Mouse (Mus musculus): ENCODE measurements around the gene Mov10l1. TPM values are rescaled to one million over a fixed set of nuclear protein-coding genes. Genes with fewer than 3 reads are reported as not detected.

Gene Mov10l1
- polyA plus RNA-seq, 1 experiment: not detected

- Histone ChIP-seq H3K79me3 (ENCODE audit: low read depth) (no peaks in the 10 kb centered on the region), H3K4me3 (ENCODE audit: insufficient read depth, poor library complexity, severe bottlenecking) (no peak overlapping the region), H3ac (ENCODE audit: control insufficient read depth, insufficient read length, low read depth) (no peak overlapping the region), H3K79me2 (ENCODE audit: control insufficient read depth, insufficient read depth) (no peaks in the 10 kb centered on the region), H3K27me3 (ENCODE audit: control insufficient read depth, insufficient read depth, insufficient read length) (peaks cover 61% of the 10 kb centered on the region), H3K36me3 (ENCODE audit: control insufficient read depth, insufficient read depth) (no peaks in the 10 kb centered on the region)
- TF ChIP-seq FOSL1 (IDR thresholded peaks at IDR 0.05; ENCODE audit: insufficient read depth, low read length, poor library complexity, severe bottlenecking) (no peak), USF1 (IDR thresholded peaks at IDR 0.05; ENCODE audit: low read depth) (no peak), MAX (IDR thresholded peaks at IDR 0.05) (no peak), CEBPB (IDR thresholded peaks at IDR 0.05; ENCODE audit: low read depth) (no peak), CTCF (IDR thresholded peaks at IDR 0.05; ENCODE audit: control insufficient read depth, insufficient read depth, insufficient read length) (no peak), MYOG (IDR thresholded peaks at IDR 0.05; ENCODE audit: control insufficient read depth, extremely low read depth, insufficient read length) (no peak), MYOD1 (IDR thresholded peaks at IDR 0.05; ENCODE audit: control insufficient read depth, insufficient read length, low read depth) (no peak)
These were observed 18.6 kb upstream of the Mov10l1 start for GRCm38 (mm10) chr15:88964070-88964578.

- Histone ChIP-seq H3K79me3 (ENCODE audit: low read depth) (no peaks in the 10 kb centered on the region), H3K79me2 (ENCODE audit: control insufficient read depth, insufficient read depth) (no peaks in the 10 kb centered on the region), H3K4me3 (ENCODE audit: insufficient read depth, poor library complexity, severe bottlenecking) (no peak overlapping the region), H3K27me3 (ENCODE audit: control insufficient read depth, insufficient read depth, insufficient read length) (peaks cover 48% of the 10 kb centered on the region), H3ac (ENCODE audit: control insufficient read depth, insufficient read length, low read depth) (no peak overlapping the region), H3K36me3 (ENCODE audit: control insufficient read depth, insufficient read depth) (no peaks in the 10 kb centered on the region)
- no peak for TF ChIP-seq MYOD1 (IDR thresholded peaks at IDR 0.05; ENCODE audit: control insufficient read depth, insufficient read length, low read depth)
- no peak for TF ChIP-seq MAX (IDR thresholded peaks at IDR 0.05)
- TF ChIP-seq MYOG (IDR thresholded peaks at IDR 0.05; ENCODE audit: control insufficient read depth, extremely low read depth, insufficient read length): no peak
- TF ChIP-seq FOSL1 (IDR thresholded peaks at IDR 0.05; ENCODE audit: insufficient read depth, low read length, poor library complexity, severe bottlenecking): no peak
These were observed 10.4 kb upstream of the Mov10l1 start for GRCm38 (mm10) chr15:88972300-88972699.

GRCm38 (mm10) chr15:88978281-88979137 is 4.2 kb upstream of the Mov10l1 start, which contains the start of gene Mlc1:
Gene Mlc1, minus strand, starts transcription at chr15:88979007.
- peak; percentile 47 for TF ChIP-seq CEBPB (IDR thresholded peaks at IDR 0.05; ENCODE audit: low read depth)
- no peak for TF ChIP-seq USF1 (IDR thresholded peaks at IDR 0.05; ENCODE audit: low read depth)
- H3K4me3 ChIP-seq (ENCODE audit: insufficient read depth, poor library complexity, severe bottlenecking): no peak within 1 kb of the TSS
- no peak within 1 kb of the TSS for H3ac ChIP-seq (ENCODE audit: control insufficient read depth, insufficient read length, low read depth)
- no peaks in the 10 kb centered on the region for H3K79me2 ChIP-seq (ENCODE audit: control insufficient read depth, insufficient read depth)
- no peaks in the 10 kb centered on the region for H3K79me3 ChIP-seq (ENCODE audit: low read depth)
- H3K36me3 ChIP-seq (ENCODE audit: control insufficient read depth, insufficient read depth): no peaks in the 10 kb centered on the region
- peaks cover 56% of the 10 kb centered on the region for H3K27me3 ChIP-seq (ENCODE audit: control insufficient read depth, insufficient read depth, insufficient read length)

- no peaks in the 10 kb centered on the region for H3K79me2 ChIP-seq (ENCODE audit: control insufficient read depth, insufficient read depth)
- no peak overlapping the region for H3ac ChIP-seq (ENCODE audit: control insufficient read depth, insufficient read length, low read depth)
- no peaks in the 10 kb centered on the region for H3K36me3 ChIP-seq (ENCODE audit: control insufficient read depth, insufficient read depth)
- peaks cover 56% of the 10 kb centered on the region for H3K27me3 ChIP-seq (ENCODE audit: control insufficient read depth, insufficient read depth, insufficient read length)
- H3K4me3 ChIP-seq (ENCODE audit: insufficient read depth, poor library complexity, severe bottlenecking): no peak overlapping the region
- TF ChIP-seq MYOG (IDR thresholded peaks at IDR 0.05; ENCODE audit: control insufficient read depth, extremely low read depth, insufficient read length): no peak
- TF ChIP-seq CTCF (IDR thresholded peaks at IDR 0.05; ENCODE audit: control insufficient read depth, insufficient read depth, insufficient read length): no peak
- TF ChIP-seq CEBPB (IDR thresholded peaks at IDR 0.05; ENCODE audit: low read depth): no peak
- TF ChIP-seq USF1 (IDR thresholded peaks at IDR 0.05; ENCODE audit: low read depth): no peak
- TF ChIP-seq MAX (IDR thresholded peaks at IDR 0.05): no peak
- no peak for TF ChIP-seq MYOD1 (IDR thresholded peaks at IDR 0.05; ENCODE audit: control insufficient read depth, insufficient read length, low read depth)
- TF ChIP-seq FOSL1 (IDR thresholded peaks at IDR 0.05; ENCODE audit: insufficient read depth, low read length, poor library complexity, severe bottlenecking): no peak
- H3K79me3 ChIP-seq (ENCODE audit: low read depth): no peaks in the 10 kb centered on the region
These were observed 3.6 kb upstream of the Mov10l1 start for GRCm38 (mm10) chr15:88979138-88979446.

- Histone ChIP-seq H3K79me3 (ENCODE audit: low read depth) (no peaks in the 10 kb centered on the region), H3K36me3 (ENCODE audit: control insufficient read depth, insufficient read depth) (no peaks in the 10 kb centered on the region), H3K27me3 (ENCODE audit: control insufficient read depth, insufficient read depth, insufficient read length) (peaks cover 29% of the 10 kb centered on the region), H3K4me3 (ENCODE audit: insufficient read depth, poor library complexity, severe bottlenecking) (no peak overlapping the region), H3K79me2 (ENCODE audit: control insufficient read depth, insufficient read depth) (no peaks in the 10 kb centered on the region), H3ac (ENCODE audit: control insufficient read depth, insufficient read length, low read depth) (no peak overlapping the region)
- TF ChIP-seq USF1 (IDR thresholded peaks at IDR 0.05; ENCODE audit: low read depth) (no peak), MAX (IDR thresholded peaks at IDR 0.05) (no peak), MYOD1 (IDR thresholded peaks at IDR 0.05; ENCODE audit: control insufficient read depth, insufficient read length, low read depth) (no peak), FOSL1 (IDR thresholded peaks at IDR 0.05; ENCODE audit: insufficient read depth, low read length, poor library complexity, severe bottlenecking) (no peak), CTCF (IDR thresholded peaks at IDR 0.05; ENCODE audit: control insufficient read depth, insufficient read depth, insufficient read length) (no peak), MYOG (IDR thresholded peaks at IDR 0.05; ENCODE audit: control insufficient read depth, extremely low read depth, insufficient read length) (no peak), CEBPB (IDR thresholded peaks at IDR 0.05; ENCODE audit: low read depth) (no peak)
These were observed 6.5 kb downstream of the Mov10l1 start for GRCm38 (mm10) chr15:88989236-88989635.

- no peak overlapping the region for H3ac ChIP-seq (ENCODE audit: control insufficient read depth, insufficient read length, low read depth)
- peaks cover 66% of the 10 kb centered on the region for H3K27me3 ChIP-seq (ENCODE audit: control insufficient read depth, insufficient read depth, insufficient read length)
- TF ChIP-seq MYOD1 (IDR thresholded peaks at IDR 0.05; ENCODE audit: control insufficient read depth, insufficient read length, low read depth) (no peak), MAX (IDR thresholded peaks at IDR 0.05) (no peak)
- H3K79me3 ChIP-seq (ENCODE audit: low read depth): no peaks in the 10 kb centered on the region
- H3K36me3 ChIP-seq (ENCODE audit: control insufficient read depth, insufficient read depth): no peaks in the 10 kb centered on the region
- H3K4me3 ChIP-seq (ENCODE audit: insufficient read depth, poor library complexity, severe bottlenecking): no peak overlapping the region
- H3K79me2 ChIP-seq (ENCODE audit: control insufficient read depth, insufficient read depth): no peaks in the 10 kb centered on the region
These were observed 15.9 kb downstream of the Mov10l1 start for GRCm38 (mm10) chr15:88998636-88999035.

Data from C2C12 (cell line).